Mouse (Mus musculus) heart, embryonic 12.5 days (tissue): ENCODE results near the gene Kcnq1. TPM values are rescaled to one million over a fixed set of nuclear protein-coding genes. Genes with fewer than 3 reads are reported as not detected.

Source experiments
- ATAC-seq: fragments of 200-750 bp; cut with Nextera tagmentation; 2 replicates; pipeline ENCODE4 v1.8.0; 2017; ENCODE audit warnings: moderate TSS enrichment, moderate library complexity; ENCODE audit not compliant: insufficient number of reproducible peaks, low FRiP score
- H3K27ac ChIP-seq: fragments of 300-500 bp; sonication (generic); 2 replicates; pipeline ENCODE4 v1.5.1; 2016; ENCODE audit warnings: mild to moderate bottlenecking, moderate library complexity; ENCODE audit not compliant: poor library complexity, severe bottlenecking
- H3K27me3 ChIP-seq: fragments of 300-500 bp; sonication (generic); replicated peaks from 2 replicates; pipeline ENCODE4 v1.6.1; 2016; ENCODE audit warnings: mild to moderate bottlenecking, moderate library complexity
- H3K36me3 ChIP-seq: fragments of 300-500 bp; sonication (generic); 2 replicates; pipeline ENCODE4 v1.6.1; 2016; ENCODE audit warnings: mild to moderate bottlenecking, moderate library complexity
- H3K4me1 ChIP-seq: fragments of 300-500 bp; sonication (generic); replicated peaks from 2 replicates; pipeline ENCODE4 v1.6.1; 2016; ENCODE audit warnings: mild to moderate bottlenecking
- H3K4me2 ChIP-seq: fragments of 300-500 bp; sonication (generic); 2 replicates; pipeline ENCODE4 v1.6.1; 2016; ENCODE audit warnings: mild to moderate bottlenecking, moderate library complexity
- H3K4me3 ChIP-seq: fragments of 300-500 bp; sonication (generic); 2 replicates; pipeline ENCODE4 v1.5.1; 2016; ENCODE audit warnings: mild to moderate bottlenecking
- H3K9ac ChIP-seq: fragments of 300-500 bp; sonication (generic); 2 replicates; pipeline ENCODE4 v1.6.1; 2016; ENCODE audit warnings: mild to moderate bottlenecking, moderate library complexity
- H3K9me3 ChIP-seq: fragments of 300-500 bp; sonication (generic); replicated peaks from 2 replicates; pipeline ENCODE4 v1.6.1; 2016; ENCODE audit warnings: mild to moderate bottlenecking, moderate library complexity
- WGBS: fragments of 180-500 bp; shearing (Covaris S2); methylation state at CpG from one replicate; pipeline ENCODE4 v1.1.7; 2016; 5-methylcytosine and 5-hydroxymethylcytosine counted together
- polyA plus RNA-seq: library from polyadenylated mRNA; unstranded; fragments of >200 nt; fragmentation: Nextera tagmentation; extraction: Ambion mirVana; gene quantifications from 2 replicates; pipeline ENCODE4 v1.2.1, GENCODE M21; 2016

Gene Kcnq1
- polyA plus RNA-seq, 1 experiment from 2014 or later = 12.9 TPM

DNA sequence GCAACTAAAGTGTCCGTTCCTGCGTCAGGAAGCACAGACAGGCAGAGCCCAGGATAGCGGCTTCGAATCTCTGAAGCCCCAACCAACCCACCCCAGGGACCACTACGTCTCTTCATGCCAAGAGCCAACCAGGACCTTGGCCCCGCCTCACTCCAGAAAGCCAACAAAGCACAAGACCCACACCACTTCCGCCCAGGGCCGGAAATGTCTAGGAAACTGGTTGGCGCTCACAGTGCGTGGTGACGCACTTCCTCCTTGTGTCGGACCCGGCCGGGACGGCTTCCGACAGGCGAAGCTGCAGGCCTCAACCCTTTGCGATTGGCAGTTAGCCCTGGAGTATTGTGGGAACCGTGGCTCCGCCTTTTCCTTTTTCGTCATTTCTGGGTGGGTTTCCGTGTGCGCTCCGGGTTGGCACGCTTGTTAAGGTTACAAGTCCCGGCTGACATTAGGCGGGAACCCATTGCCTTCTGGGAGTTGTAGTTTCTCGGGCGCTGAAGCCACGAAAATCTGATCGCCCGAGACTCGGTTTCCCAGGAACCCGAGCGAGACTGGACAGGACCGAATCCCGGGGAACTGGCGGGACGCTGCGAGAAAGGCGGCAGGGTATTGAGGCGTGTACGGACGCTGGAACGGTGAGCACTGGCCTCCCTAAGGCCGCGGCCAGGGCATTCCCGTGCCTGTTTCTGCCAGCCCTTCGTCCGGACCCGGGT is 37.1 kb upstream of the Kcnq1 start, which contains the start of gene Tssc4:
Gene Tssc4 (plus strand): TSS at position 368 of the 710 bp plus-strand sequence.
- ATAC-seq = peak; percentile 94
- WGBS = under 1% methylated on average over 51 of the region's 51 CpGs

DNA sequence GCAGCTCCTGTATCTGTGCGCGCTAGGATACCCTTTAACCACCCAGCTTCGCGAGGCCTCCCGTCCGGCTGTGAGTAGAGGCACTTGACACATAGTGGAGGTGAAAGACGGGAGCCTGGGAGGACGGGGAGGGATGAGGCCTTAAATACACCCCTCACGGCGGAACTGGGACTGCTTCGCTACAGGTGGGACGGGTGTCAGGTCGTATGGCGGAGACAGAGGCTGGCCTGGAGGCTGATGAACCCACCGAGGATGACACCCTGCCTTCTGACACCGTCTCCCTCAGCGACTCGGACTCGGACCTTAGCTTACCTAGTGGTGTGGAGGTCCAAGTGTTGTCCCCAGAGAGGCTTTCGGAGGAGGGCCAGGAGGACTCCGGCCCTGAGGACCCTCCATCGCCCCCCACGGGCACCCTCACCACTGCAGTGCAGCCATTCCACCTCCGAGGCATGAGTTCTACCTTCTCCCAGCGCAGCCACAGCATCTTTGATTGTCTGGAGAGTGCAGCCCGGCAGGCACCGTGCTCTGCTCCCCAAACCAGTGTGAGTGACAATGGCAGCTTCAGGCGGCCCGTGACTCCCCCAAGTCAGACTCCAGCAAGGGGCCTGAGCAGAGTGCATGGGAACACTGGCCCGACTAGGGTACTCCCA is 36.3 kb upstream of the Kcnq1 start:
- Histone ChIP-seq H3K9me3 (no peaks in the 10 kb centered on the region), H3K4me1 (peaks cover 24% of the 10 kb centered on the region), H3K9ac (peak overlapping the region; percentile 85), H3K4me3 (peak overlapping the region; percentile 82), H3K36me3 (peaks cover 43% of the 10 kb centered on the region), H3K27ac (peak overlapping the region; percentile 80), H3K4me2 (peak overlapping the region; percentile 97), H3K27me3 (no peaks in the 10 kb centered on the region)
- ATAC-seq = 0 out of 2 replicates have a peak, but pooled peaks have one; percentile 0
- WGBS = 10% methylated on average over 30 of the region's 30 CpGs

More for the DNA sequence above, 37.1 kb upstream of the Kcnq1 start, which contains the start of gene Tssc4:
- peak within 1 kb of the TSS; percentile 97 for H3K4me2 ChIP-seq
- H3K27ac ChIP-seq = peak within 1 kb of the TSS; percentile 91
- peaks cover 52% of the 10 kb centered on the region for H3K36me3 ChIP-seq
- H3K9ac ChIP-seq = peak within 1 kb of the TSS; percentile 85
- no peaks in the 10 kb centered on the region for H3K27me3 ChIP-seq
- H3K4me3 ChIP-seq = peak within 1 kb of the TSS; percentile 82
- no peaks in the 10 kb centered on the region for H3K9me3 ChIP-seq
- H3K4me1 ChIP-seq = peaks cover 24% of the 10 kb centered on the region

DNA sequence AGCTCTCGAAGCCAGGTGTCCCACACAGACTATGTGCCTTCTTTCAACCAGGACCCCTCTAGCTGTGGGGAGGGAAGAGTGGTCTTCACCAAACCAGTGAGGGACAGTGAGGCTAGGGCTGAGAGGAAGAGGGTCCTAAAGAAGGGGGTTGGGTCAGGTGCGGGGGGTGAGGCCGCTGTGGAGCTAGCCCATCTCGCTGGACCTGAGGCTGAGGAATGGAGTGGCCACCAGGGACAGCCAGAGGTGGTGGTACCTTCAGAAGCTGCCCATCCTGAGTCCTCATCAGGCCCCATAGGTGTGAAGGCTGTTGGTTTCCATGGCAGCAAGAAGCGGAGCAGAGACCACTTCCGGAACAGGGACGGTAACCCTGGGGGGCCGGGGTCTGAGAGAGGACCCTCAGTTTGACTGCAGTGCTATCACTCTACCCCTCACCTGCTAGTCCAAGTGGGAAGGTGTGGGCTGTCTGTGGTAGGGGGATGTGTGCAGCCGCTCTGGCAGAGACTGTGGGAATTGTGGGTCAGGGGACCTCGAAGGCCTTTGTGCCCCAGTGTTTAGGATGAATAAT is 35.6 kb upstream of the Kcnq1 start:
- H3K9ac ChIP-seq = peak overlapping the region; percentile 85
- H3K9me3 ChIP-seq = no peaks in the 10 kb centered on the region
- H3K27me3 ChIP-seq = 0 out of 2 replicates have a peak, but pooled peaks cover 4% of the 10 kb centered on the region
- H3K4me1 ChIP-seq = peaks cover 24% of the 10 kb centered on the region
- ATAC-seq = no peak
- no peak overlapping the region for H3K27ac ChIP-seq
- 89% methylated on average over 10 of the region's 10 CpGs for WGBS
- peaks cover 36% of the 10 kb centered on the region for H3K36me3 ChIP-seq
- H3K4me2 ChIP-seq = peak overlapping the region; percentile 97
- H3K4me3 ChIP-seq = peak overlapping the region; percentile 82

DNA sequence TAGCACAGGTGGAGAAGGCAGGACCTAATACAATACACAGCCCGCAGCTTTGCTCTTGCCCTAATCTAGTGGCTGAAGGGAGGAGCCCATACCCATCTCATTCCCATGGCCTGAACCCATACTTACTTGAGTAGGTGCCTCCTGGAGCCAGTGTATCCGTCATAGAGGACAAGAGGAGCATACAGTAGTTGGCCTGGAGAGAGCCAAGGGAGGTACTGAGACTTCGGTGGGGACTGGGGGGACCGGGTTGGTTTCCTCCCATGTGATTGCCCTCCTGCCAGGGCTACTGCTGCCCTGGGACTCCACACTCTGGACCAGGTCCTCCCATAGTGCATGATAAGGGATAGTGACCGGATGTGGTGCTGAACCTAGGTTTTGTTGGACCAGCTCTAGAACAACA is 33.6 kb upstream of the Kcnq1 start:
- 0 out of 2 replicates have a peak, but pooled peaks cover 4% of the 10 kb centered on the region for H3K27me3 ChIP-seq
- H3K36me3 ChIP-seq = peaks cover 16% of the 10 kb centered on the region
- H3K4me2 ChIP-seq = no peak overlapping the region
- no peak overlapping the region for H3K27ac ChIP-seq
- no peak overlapping the region for H3K4me3 ChIP-seq
- H3K9me3 ChIP-seq = no peaks in the 10 kb centered on the region
- H3K9ac ChIP-seq = no peak overlapping the region
- no peak for ATAC-seq
- H3K4me1 ChIP-seq = peaks cover 22% of the 10 kb centered on the region
- 80% methylated on average over 5 of the region's 5 CpGs for WGBS

DNA sequence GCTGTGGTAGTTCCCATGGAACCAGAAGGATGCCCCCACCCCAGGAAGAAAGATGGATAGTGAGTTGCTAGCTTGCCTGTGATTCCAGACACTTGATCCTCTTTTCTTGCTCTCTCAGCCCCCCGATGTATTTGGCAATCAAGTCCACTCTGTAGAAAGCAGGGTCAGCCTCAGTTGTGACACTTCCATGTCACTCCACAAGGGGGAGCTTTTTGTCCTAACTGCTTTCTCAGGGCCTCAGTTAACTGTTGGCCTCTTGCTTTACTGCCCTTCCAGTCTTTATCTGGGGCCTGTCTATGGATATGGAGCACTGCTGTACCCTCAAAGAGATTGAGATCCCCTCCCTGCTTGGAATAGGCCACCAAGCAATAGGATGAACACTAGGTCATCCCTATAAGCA is 33.1 kb upstream of the Kcnq1 start:
- Histone ChIP-seq H3K27me3 (0 out of 2 replicates have a peak, but pooled peaks cover 4% of the 10 kb centered on the region), H3K9ac (no peak overlapping the region), H3K9me3 (no peaks in the 10 kb centered on the region), H3K4me2 (no peak overlapping the region), H3K27ac (no peak overlapping the region), H3K4me1 (peaks cover 17% of the 10 kb centered on the region), H3K36me3 (peaks cover 11% of the 10 kb centered on the region), H3K4me3 (no peak overlapping the region)
- WGBS = 52% methylated on average over 1 of the region's 1 CpGs
- no peak for ATAC-seq

DNA sequence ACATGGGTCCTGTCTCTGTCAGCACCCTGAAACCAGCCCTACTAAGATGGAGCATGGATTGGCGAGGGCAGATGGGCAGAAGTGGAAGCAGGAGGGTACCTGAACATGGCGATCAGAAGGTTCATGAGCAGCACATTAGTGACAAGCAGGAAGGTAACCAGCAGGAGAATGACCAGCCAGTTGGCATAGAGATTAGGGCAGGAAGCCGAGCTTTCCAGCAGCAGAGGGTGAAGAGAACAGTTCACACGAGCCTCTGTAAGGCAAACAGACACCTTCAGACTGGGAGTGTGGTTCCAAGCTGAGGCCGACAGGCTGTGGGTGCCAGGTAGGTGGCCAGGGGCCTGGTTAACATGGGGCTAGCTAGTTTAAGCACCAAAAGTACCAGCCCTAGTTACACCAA is 30.8 kb upstream of the Kcnq1 start:
- Histone ChIP-seq H3K36me3 (peaks cover 9% of the 10 kb centered on the region; the same call in 1 of the 2 replicates), H3K27ac (no peak overlapping the region), H3K27me3 (0 out of 2 replicates have a peak, but pooled peaks cover 8% of the 10 kb centered on the region), H3K4me2 (no peak overlapping the region), H3K4me3 (no peak overlapping the region), H3K4me1 (peaks cover 9% of the 10 kb centered on the region), H3K9me3 (no peaks in the 10 kb centered on the region), H3K9ac (no peak overlapping the region)
- no peak for ATAC-seq
- WGBS = 62% methylated on average over 5 of the region's 5 CpGs

DNA sequence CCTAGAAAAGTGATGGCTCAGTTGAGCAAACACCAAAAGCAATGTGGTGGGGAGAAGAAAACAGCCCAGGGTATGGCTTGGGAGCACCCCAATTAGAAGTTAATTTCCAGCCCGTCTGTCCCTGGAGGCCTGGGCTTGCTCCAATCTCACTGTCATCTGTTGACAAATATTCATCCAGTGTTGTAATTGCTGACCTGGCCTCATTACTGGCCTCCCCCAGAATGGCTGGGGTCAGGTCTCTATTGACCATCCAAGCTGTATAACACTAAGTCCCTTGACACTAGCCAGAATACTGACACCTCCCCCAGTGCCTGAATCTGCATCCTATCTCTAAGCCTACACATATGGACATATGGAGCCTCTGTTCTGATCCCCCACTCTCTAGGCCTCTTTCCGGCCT is 28.8 kb upstream of the Kcnq1 start:
- no peak overlapping the region for H3K9ac ChIP-seq
- no peaks in the 10 kb centered on the region for H3K9me3 ChIP-seq
- no peaks in the 10 kb centered on the region for H3K36me3 ChIP-seq
- H3K4me2 ChIP-seq = no peak overlapping the region
- no peak for ATAC-seq
- 75% methylated on average over 2 of the region's 2 CpGs for WGBS
- H3K27ac ChIP-seq = no peak overlapping the region
- peaks cover 20% of the 10 kb centered on the region; the same call in 1 of the 2 replicates for H3K27me3 ChIP-seq
- H3K4me1 ChIP-seq = peaks cover 3% of the 10 kb centered on the region; the same call in 1 of the 2 replicates
- H3K4me3 ChIP-seq = no peak overlapping the region

DNA sequence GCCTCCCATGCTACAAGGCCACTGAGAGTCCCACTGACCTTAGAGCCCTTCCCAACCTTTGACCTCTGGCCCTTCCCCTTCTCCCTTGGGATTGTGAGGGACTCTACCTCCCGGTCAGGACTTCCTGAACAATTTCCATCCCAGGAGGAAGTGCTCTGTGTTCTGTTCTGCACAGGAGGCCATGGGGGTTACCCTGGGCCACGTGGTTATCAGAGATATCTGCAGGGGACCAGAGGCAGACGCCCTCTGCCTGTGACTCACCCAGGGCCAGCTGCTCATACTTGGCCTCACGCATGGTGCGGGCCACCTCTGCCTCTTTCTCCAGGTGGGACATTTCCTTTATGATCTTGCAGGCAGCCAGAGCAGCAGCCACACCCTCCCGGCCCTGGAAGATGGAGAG is 24.1 kb upstream of the Kcnq1 start:
- Histone ChIP-seq H3K9me3 (no peaks in the 10 kb centered on the region), H3K4me3 (no peak overlapping the region), H3K27ac (no peak overlapping the region), H3K4me2 (no peak overlapping the region), H3K27me3 (peaks cover 21% of the 10 kb centered on the region), H3K4me1 (peaks cover 16% of the 10 kb centered on the region), H3K36me3 (no peaks in the 10 kb centered on the region), H3K9ac (no peak overlapping the region)
- 54% methylated on average over 6 of the region's 6 CpGs for WGBS
- no peak for ATAC-seq

DNA sequence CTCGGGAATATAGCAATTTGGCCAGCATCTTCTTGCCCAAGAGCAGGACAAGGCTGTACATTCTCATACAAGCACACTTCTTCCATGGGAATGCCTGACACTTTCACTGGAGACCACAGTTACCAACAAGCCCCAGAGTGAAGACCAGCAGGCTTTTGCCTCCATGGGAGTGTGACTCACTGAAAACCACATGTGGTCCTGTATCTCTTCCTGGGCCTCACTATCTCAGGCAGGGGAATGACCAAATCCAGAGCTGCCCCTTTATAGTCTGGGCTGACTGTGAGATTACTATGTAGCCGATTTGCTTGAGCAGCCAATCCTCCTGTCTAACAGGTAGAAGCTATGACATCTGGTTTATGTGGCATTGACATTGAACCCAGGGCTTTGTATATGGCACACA is 22.5 kb upstream of the Kcnq1 start:
- H3K27me3 ChIP-seq = peaks cover 27% of the 10 kb centered on the region
- no peak overlapping the region for H3K4me3 ChIP-seq
- H3K9me3 ChIP-seq = no peaks in the 10 kb centered on the region
- no peak for ATAC-seq
- no peak overlapping the region for H3K4me2 ChIP-seq
- WGBS = 55% methylated on average over 2 of the region's 2 CpGs
- H3K4me1 ChIP-seq = peaks cover 19% of the 10 kb centered on the region
- no peak overlapping the region for H3K27ac ChIP-seq
- no peaks in the 10 kb centered on the region for H3K36me3 ChIP-seq
- no peak overlapping the region for H3K9ac ChIP-seq

DNA sequence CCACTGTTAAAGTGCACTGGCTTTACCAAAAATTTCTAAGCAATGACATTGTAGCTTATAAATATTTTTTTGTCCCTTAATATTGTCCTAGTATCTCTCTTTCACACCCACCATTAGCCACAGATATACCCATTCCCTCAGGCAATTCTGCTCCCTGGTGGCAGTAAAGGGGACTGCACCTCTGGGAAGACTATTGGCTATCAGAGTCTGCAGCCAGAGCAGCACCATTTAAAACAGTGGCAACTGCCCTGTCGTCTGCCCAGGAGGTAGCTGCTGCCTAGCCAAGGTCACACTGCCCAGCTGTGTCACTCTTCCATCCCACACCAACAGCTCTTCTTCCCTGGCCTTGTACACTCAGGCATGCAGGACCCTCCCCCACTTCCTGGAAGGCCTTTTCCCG is 19.8 kb upstream of the Kcnq1 start:
- H3K4me1 ChIP-seq = peaks cover 19% of the 10 kb centered on the region
- H3K36me3 ChIP-seq = no peaks in the 10 kb centered on the region
- 45% methylated on average over 2 of the region's 2 CpGs for WGBS
- peak overlapping the region; percentile 50; the same call in 1 of the 2 replicates for H3K27ac ChIP-seq
- peaks cover 33% of the 10 kb centered on the region for H3K27me3 ChIP-seq
- no peak overlapping the region for H3K4me3 ChIP-seq
- no peaks in the 10 kb centered on the region for H3K9me3 ChIP-seq
- peak overlapping the region; percentile 15; the same call in 1 of the 2 replicates for H3K9ac ChIP-seq
- ATAC-seq = no peak
- 0 out of 2 replicates have a peak overlapping the region, but pooled peaks have one; percentile 14 for H3K4me2 ChIP-seq

DNA sequence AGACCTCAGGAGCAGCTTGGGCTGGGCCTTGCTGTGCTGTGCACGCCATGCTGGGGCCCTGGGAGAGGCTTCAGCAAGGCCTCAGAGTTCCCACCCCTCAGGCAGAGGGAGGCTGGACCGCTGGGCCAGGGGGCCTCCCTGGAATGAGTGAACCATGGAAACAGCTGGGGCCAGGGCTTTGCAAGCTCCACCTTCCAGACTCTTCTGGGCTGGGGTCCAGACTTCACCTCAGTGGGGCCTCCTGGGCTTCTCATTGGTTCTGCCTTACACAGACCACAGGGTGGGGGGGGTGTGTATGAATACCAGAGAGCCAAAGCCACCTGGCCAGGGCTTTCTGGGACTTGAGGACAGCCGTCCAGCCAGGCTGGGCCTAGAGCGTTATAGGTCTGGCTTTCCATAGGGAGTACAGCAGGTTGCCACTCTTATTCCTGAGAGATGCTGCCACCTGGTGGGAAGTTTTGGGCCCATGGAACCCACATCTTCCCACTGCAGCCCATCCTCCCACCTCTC is 19.0 kb upstream of the Kcnq1 start:
- Histone ChIP-seq H3K36me3 (no peaks in the 10 kb centered on the region), H3K9me3 (no peaks in the 10 kb centered on the region), H3K27me3 (peaks cover 30% of the 10 kb centered on the region), H3K4me2 (0 out of 2 replicates have a peak overlapping the region, but pooled peaks have one; percentile 14), H3K4me3 (no peak overlapping the region), H3K27ac (peak overlapping the region; percentile 50), H3K4me1 (peaks cover 19% of the 10 kb centered on the region), H3K9ac (peak overlapping the region; percentile 15; the same call in 1 of the 2 replicates)
- ATAC-seq = peak; percentile 50
- WGBS = 34% methylated on average over 4 of the region's 4 CpGs
